Mouse (Mus musculus) lung, postnatal 0 days (tissue): ENCODE results near the gene Ctsh. TPM values are rescaled to one million over a fixed set of nuclear protein-coding genes. Genes with fewer than 3 reads are reported as not detected.
A peak's percentile ranks its signal among the peaks of the same experiment; 100 is the strongest.

ENCODE experiments used
- ATAC-seq: fragments of 200-750 bp; cut with Nextera tagmentation; 2 replicates; pipeline ENCODE4 v1.8.0; 2017; ENCODE audit warnings: moderate library complexity
- DNase-seq: peaks from one replicate; pipeline ENCODE4 v3.0.0-alpha.2; 2016; ENCODE audit warnings: low spot score
- H3K27ac ChIP-seq: fragments of 300-500 bp; sonication (generic); 2 replicates; pipeline ENCODE4 v1.5.1; 2014; ENCODE audit warnings: antibody characterized with exemption, mild to moderate bottlenecking, low read length, mixed read lengths
- H3K27me3 ChIP-seq: fragments of 300-500 bp; sonication (generic); replicated peaks from 2 replicates; pipeline ENCODE4 v1.6.1; 2014; ENCODE audit warnings: low read length, mixed read lengths; ENCODE audit not compliant: insufficient read depth
- H3K36me3 ChIP-seq: fragments of 300-500 bp; sonication (generic); 2 replicates; pipeline ENCODE4 v1.6.1; 2014; ENCODE audit warnings: low read length, mixed read lengths; ENCODE audit not compliant: insufficient read depth
- H3K4me1 ChIP-seq: fragments of 300-500 bp; sonication (generic); 2 replicates; pipeline ENCODE4 v1.6.1; 2014; ENCODE audit warnings: antibody characterized with exemption, low read depth, low read length, mixed read lengths; ENCODE audit not compliant: insufficient read depth
- H3K4me2 ChIP-seq: fragments of 300-500 bp; sonication (generic); replicated peaks from 2 replicates; pipeline ENCODE4 v1.6.1; 2014; ENCODE audit warnings: low read depth, mild to moderate bottlenecking, low read length, moderate library complexity, mixed read lengths
- H3K4me3 ChIP-seq: fragments of 300-500 bp; sonication (generic); 2 replicates; pipeline ENCODE4 v1.5.1; 2014; ENCODE audit warnings: low read depth, low read length
- H3K9ac ChIP-seq: fragments of 300-500 bp; sonication (generic); replicated peaks from 2 replicates; pipeline ENCODE4 v1.6.1; 2014; ENCODE audit warnings: low read depth, mild to moderate bottlenecking
- H3K9me3 ChIP-seq: fragments of 300-500 bp; sonication (generic); 2 replicates; pipeline ENCODE4 v1.6.1; 2016; ENCODE audit warnings: low read length, mixed read lengths
- CTCF ChIP-seq: IDR thresholded peaks from 2 replicates; pipeline ENCODE4 v1.5.1; 2016; ENCODE audit warnings: antibody characterized with exemption, mild to moderate bottlenecking
- EP300 ChIP-seq: IDR thresholded peaks from 2 replicates; pipeline ENCODE4 v1.6.1; 2016; ENCODE audit warnings: antibody characterized with exemption, mild to moderate bottlenecking, control low read depth
- WGBS: fragments of 180-500 bp; shearing (Covaris S2); extraction: QIAGEN DNeasy Blood & Tissue Kit; methylation state at CpG from one replicate; pipeline ENCODE4 v1.1.7; 2014; 5-methylcytosine and 5-hydroxymethylcytosine counted together
- polyA plus RNA-seq: library from polyadenylated mRNA; unstranded; fragments of >200 nt; fragmentation: Nextera tagmentation; extraction: Ambion mirVana; gene quantifications from 2 replicates; pipeline ENCODE4 v1.2.1, GENCODE M21; 2015

The Ctsh gene
- polyA plus RNA-seq, 1 experiment from 2014 or later: 2,487 TPM

- Histone ChIP-seq H3K4me2 (no peak overlapping the region), H3K9me3 (no peaks in the 10 kb centered on the region), H3K4me1 (no peaks in the 10 kb centered on the region), H3K27me3 (no peaks in the 10 kb centered on the region), H3K27ac (no peak overlapping the region), H3K9ac (no peak overlapping the region), H3K4me3 (no peak overlapping the region), H3K36me3 (no peaks in the 10 kb centered on the region)
- TF ChIP-seq CTCF (no peak), EP300 (no peak)
- DNase-seq: no peak
- ATAC-seq: no peak
- 63% methylated on average over 6 of the region's 6 CpGs for WGBS
These were observed 33.1 kb upstream of the Ctsh start for GRCm38 (mm10) chr9:90020866-90021265.

- Histone ChIP-seq H3K9me3 (no peaks in the 10 kb centered on the region), H3K27me3 (no peaks in the 10 kb centered on the region), H3K36me3 (no peaks in the 10 kb centered on the region), H3K9ac (no peak overlapping the region), H3K4me1 (no peaks in the 10 kb centered on the region), H3K4me3 (no peak overlapping the region), H3K4me2 (no peak overlapping the region), H3K27ac (no peak overlapping the region)
- DNase-seq: no peak
- 81% methylated on average over 4 of the region's 4 CpGs for WGBS
- TF ChIP-seq EP300 (no peak), CTCF (no peak)
- no peak for ATAC-seq
These were observed 32.5 kb upstream of the Ctsh start for GRCm38 (mm10) chr9:90021442-90021841.

GRCm38 (mm10) chr9:90027709-90028108, 26.2 kb upstream of the Ctsh start:
- WGBS: 93% methylated on average over 6 of the region's 6 CpGs
- no peak overlapping the region for H3K27ac ChIP-seq

GRCm38 (mm10) chr9:90033922-90034321, 20.0 kb upstream of the Ctsh start:
- Histone ChIP-seq H3K27ac (peak overlapping the region; percentile 1; the same call in 1 of the 2 replicates), H3K4me1 (no peaks in the 10 kb centered on the region; the same call in 1 of the 2 replicates), H3K27me3 (no peaks in the 10 kb centered on the region), H3K4me2 (no peak overlapping the region), H3K4me3 (no peak overlapping the region), H3K9me3 (no peaks in the 10 kb centered on the region), H3K36me3 (no peaks in the 10 kb centered on the region), H3K9ac (no peak overlapping the region)
- DNase-seq (no peak), ATAC-seq (no peak)
- 72% methylated on average over 4 of the region's 4 CpGs for WGBS
- no peak for TF ChIP-seq CTCF

More at GRCm38 (mm10) chr9:90027709-90028108, 26.2 kb upstream of the Ctsh start:
- no peak overlapping the region for H3K4me2 ChIP-seq
- no peak overlapping the region for H3K4me3 ChIP-seq
- H3K36me3 ChIP-seq: no peaks in the 10 kb centered on the region
- no peak overlapping the region for H3K9ac ChIP-seq
- H3K9me3 ChIP-seq: no peaks in the 10 kb centered on the region
- ATAC-seq: no peak
- TF ChIP-seq EP300 (no peak), CTCF (peak; percentile 29; the same call in 1 of the 2 replicates)
- DNase-seq: no peak
- no peaks in the 10 kb centered on the region for H3K27me3 ChIP-seq
- H3K4me1 ChIP-seq: no peaks in the 10 kb centered on the region

GRCm38 (mm10) chr9:90035168-90035567, 18.8 kb upstream of the Ctsh start:
- DNase-seq (peak; percentile 84), ATAC-seq (peak; percentile 60)
- no peak for TF ChIP-seq CTCF
- TF ChIP-seq EP300: peak; percentile 55
- Histone ChIP-seq H3K27me3 (no peaks in the 10 kb centered on the region), H3K9me3 (no peaks in the 10 kb centered on the region), H3K36me3 (no peaks in the 10 kb centered on the region), H3K4me1 (no peaks in the 10 kb centered on the region; the same call in 1 of the 2 replicates), H3K9ac (no peak overlapping the region), H3K27ac (peak overlapping the region; percentile 71), H3K4me3 (no peak overlapping the region), H3K4me2 (no peak overlapping the region)
- 52% methylated on average over 2 of the region's 2 CpGs for WGBS

- Histone ChIP-seq H3K27me3 (no peaks in the 10 kb centered on the region), H3K27ac (peak overlapping the region; percentile 79), H3K36me3 (no peaks in the 10 kb centered on the region), H3K9ac (no peak overlapping the region), H3K4me1 (no peaks in the 10 kb centered on the region; the same call in 1 of the 2 replicates), H3K9me3 (no peaks in the 10 kb centered on the region), H3K4me2 (no peak overlapping the region), H3K4me3 (no peak overlapping the region)
- WGBS: 52% methylated on average over 3 of the region's 3 CpGs
- peak; percentile 95 for TF ChIP-seq EP300
- no peak for TF ChIP-seq CTCF
- DNase-seq (peak; percentile 92), ATAC-seq (peak; percentile 93)
These were observed 18.2 kb upstream of the Ctsh start for GRCm38 (mm10) chr9:90035794-90036193.

DNA sequence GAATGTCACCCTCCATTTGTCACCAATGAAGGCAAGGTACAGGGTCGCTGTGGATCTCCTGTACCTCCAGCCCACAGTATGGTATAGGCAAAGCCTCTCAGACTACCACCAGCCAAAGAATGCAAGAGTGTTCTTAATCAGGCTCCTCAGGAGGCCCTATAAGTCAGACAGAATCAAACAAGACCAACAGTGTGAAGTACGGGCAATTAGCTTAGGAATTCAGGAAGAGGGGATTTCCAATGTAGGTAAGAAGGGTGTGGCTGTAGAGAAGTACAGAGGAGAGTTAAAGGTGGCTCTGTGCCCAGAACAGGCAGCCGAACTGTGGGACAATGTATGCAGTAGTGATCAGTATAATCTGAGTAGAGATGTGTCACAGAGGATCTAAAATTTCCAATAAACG, 17.6 kb upstream of the Ctsh start:
- Histone ChIP-seq H3K4me2 (no peak overlapping the region), H3K36me3 (no peaks in the 10 kb centered on the region), H3K9me3 (no peaks in the 10 kb centered on the region), H3K4me1 (no peaks in the 10 kb centered on the region; the same call in 1 of the 2 replicates), H3K27ac (peak overlapping the region; percentile 79), H3K4me3 (no peak overlapping the region), H3K9ac (no peak overlapping the region), H3K27me3 (no peaks in the 10 kb centered on the region)
- DNase-seq: peak; percentile 91
- TF ChIP-seq CTCF (no peak), EP300 (peak; percentile 95)
- 48% methylated on average over 4 of the region's 4 CpGs for WGBS
- peak; percentile 83 for ATAC-seq
